Comparison of ENCODE assay signal across 8 mouse cellular contexts in the genomic region with DNA sequence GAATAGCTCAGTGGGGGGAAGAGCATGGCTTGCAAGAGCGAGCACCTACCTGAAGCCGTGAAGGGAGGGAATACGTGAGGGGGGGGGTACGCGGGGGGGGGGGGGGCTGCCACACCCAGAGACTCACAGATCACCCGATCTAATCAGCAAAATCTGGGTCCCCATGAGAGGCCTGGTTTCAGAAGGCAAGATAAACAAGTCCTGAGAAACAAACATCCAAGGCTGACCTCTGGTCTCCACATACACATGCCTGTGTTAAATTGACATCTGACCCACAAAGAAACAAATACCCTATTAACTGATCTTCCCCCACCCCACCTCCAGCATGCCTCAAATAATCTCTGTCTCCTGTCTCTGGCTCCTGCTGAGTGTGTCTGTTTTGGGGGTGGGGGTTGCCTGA. TPM values are rescaled to one million over a fixed set of nuclear protein-coding genes. Genes with fewer than 3 reads are reported as not detected.
DNase-seq lines count a peak whose midpoint lies in the region; ATAC-seq lines count a peak whose summit lies in the region.

No protein-coding gene starts in this region.

- ATAC-seq in heart, embryonic 11.5 days (replicated peaks; ENCODE audit: insufficient number of reproducible peaks, low FRiP score, low TSS enrichment) = no peak
- no peak for ATAC-seq in hindbrain, embryonic 14.5 days (ENCODE audit: low FRiP score)
- no peak for ATAC-seq in midbrain, embryonic 11.5 days (ENCODE audit: low FRiP score)

- 4% methylated on average over 2 of the region's 6 CpGs for WGBS in heart, embryonic 11.5 days (ENCODE audit: insufficient replicate concordance)
- 15% methylated on average over 6 of the region's 6 CpGs for WGBS in hindbrain, embryonic 14.5 days
- WGBS in midbrain, embryonic 11.5 days = 8% methylated on average over 5 of the region's 6 CpGs

- no peak for DNase-seq in heart, adult 18-20 months
- DNase-seq in embryo, embryonic 10.5 days (ENCODE audit: low spot score) = peak; percentile 31
- DNase-seq in hindbrain, embryonic 14.5 days (ENCODE audit: low spot score) = no peak
- DNase-seq in midbrain, embryonic 11.5 days (ENCODE audit: low spot score, missing footprints) = peak; percentile 61
- DNase-seq in ovary, postnatal 14 days (ENCODE audit: low spot score) = no peak
- DNase-seq in frontal cortex, postnatal 36 days (ENCODE audit: low spot score in 2 of 2) = no peak
- no peak for DNase-seq in thymus, postnatal 36 days

- H3K27me3 ChIP-seq in heart, embryonic 11.5 days (ENCODE audit: control insufficient read depth, insufficient read depth, low read length) = peaks cover 3% of the 10 kb centered on the region; the same call in 1 of the 2 replicates
- no peaks in the 10 kb centered on the region for H3K27me3 ChIP-seq in hindbrain, embryonic 14.5 days (ENCODE audit: control insufficient read depth, insufficient read depth, low read length)
- H3K27me3 ChIP-seq in midbrain, embryonic 11.5 days (ENCODE audit: control insufficient read depth, insufficient read depth, low read length) = peaks cover 12% of the 10 kb centered on the region; the same call in 1 of the 2 replicates

- H3K9me3 ChIP-seq in heart, embryonic 11.5 days (replicated peaks; ENCODE audit: control insufficient read depth, low read length) = no peaks in the 10 kb centered on the region; the same call in 1 of the 2 replicates
- H3K9me3 ChIP-seq in hindbrain, embryonic 14.5 days (ENCODE audit: control insufficient read depth, low read length) = no peaks in the 10 kb centered on the region
- no peaks in the 10 kb centered on the region for H3K9me3 ChIP-seq in midbrain, embryonic 11.5 days (ENCODE audit: control insufficient read depth, low read length)

- 0 out of 2 replicates have a peak overlapping the region, but pooled peaks have one; percentile 19 for H3K4me3 ChIP-seq in heart, embryonic 11.5 days (ENCODE audit: low read depth, low read length)
- 0 out of 2 replicates have a peak overlapping the region, but pooled peaks have one; percentile 90 for H3K4me3 ChIP-seq in hindbrain, embryonic 14.5 days (replicated peaks; ENCODE audit: low read length)
- H3K4me3 ChIP-seq in midbrain, embryonic 11.5 days (ENCODE audit: low read depth, low read length) = 0 out of 2 replicates have a peak overlapping the region, but pooled peaks have one; percentile 13

- H3K27ac ChIP-seq in heart, embryonic 11.5 days (ENCODE audit: low read depth, low read length) = no peak overlapping the region
- H3K27ac ChIP-seq in hindbrain, embryonic 14.5 days = no peak overlapping the region
- H3K27ac ChIP-seq in midbrain, embryonic 11.5 days (ENCODE audit: low read depth, low read length) = no peak overlapping the region

- peaks cover 3% of the 10 kb centered on the region; the same call in 1 of the 2 replicates for H3K36me3 ChIP-seq in heart, embryonic 11.5 days (ENCODE audit: control insufficient read depth, insufficient read depth, low read length)
- peaks cover 6% of the 10 kb centered on the region; the same call in 1 of the 2 replicates for H3K36me3 ChIP-seq in hindbrain, embryonic 14.5 days (replicated peaks; ENCODE audit: control insufficient read depth, insufficient read depth)
- no peaks in the 10 kb centered on the region for H3K36me3 ChIP-seq in midbrain, embryonic 11.5 days (ENCODE audit: control insufficient read depth, insufficient read depth, low read length)

- peaks cover 29% of the 10 kb centered on the region for H3K4me1 ChIP-seq in heart, embryonic 11.5 days (ENCODE audit: control insufficient read depth, insufficient read depth, low read length)
- peaks cover 24% of the 10 kb centered on the region for H3K4me1 ChIP-seq in hindbrain, embryonic 14.5 days (replicated peaks; ENCODE audit: control insufficient read depth, insufficient read depth, low read length)
- peaks cover 20% of the 10 kb centered on the region for H3K4me1 ChIP-seq in midbrain, embryonic 11.5 days (ENCODE audit: control insufficient read depth, insufficient read depth, low read length)

- H3K9ac ChIP-seq in heart, embryonic 11.5 days (ENCODE audit: low read depth, low read length) = no peak overlapping the region
- H3K9ac ChIP-seq in hindbrain, embryonic 14.5 days = peak overlapping the region; percentile 24; the same call in 1 of the 2 replicates
- no peak overlapping the region for H3K9ac ChIP-seq in midbrain, embryonic 11.5 days (ENCODE audit: low read length)

- H3K4me2 ChIP-seq in heart, embryonic 11.5 days = peak overlapping the region; percentile 53
- H3K4me2 ChIP-seq in hindbrain, embryonic 14.5 days (replicated peaks) = peak overlapping the region; percentile 85
- peak overlapping the region; percentile 83; the same call in 1 of the 2 replicates for H3K4me2 ChIP-seq in midbrain, embryonic 11.5 days

RNA-seq across cellular contexts. Expression of a gene that starts 1.8 kb away (rescaled TPM):
- polyA plus RNA-seq in heart, embryonic 11.5 days (2014; fragmentation: Nextera tagmentation; extraction: Ambion mirVana) = 23.9 and 28.1 TPM in 2 replicates
- total RNA-seq in heart, adult 18-20 months (2021) = 10 to 100 TPM; 56.1 to 60.0 TPM
- polyA plus RNA-seq in hindbrain, embryonic 14.5 days (2014; fragmentation: Nextera tagmentation; extraction: Ambion mirVana) = 26.3 and 28.9 TPM in 2 replicates
- 24.0 and 26.7 TPM in 2 replicates for polyA plus RNA-seq in midbrain, embryonic 11.5 days (2014; fragmentation: Nextera tagmentation; extraction: Ambion mirVana)

Comparison
In these comparisons a context has a peak if more than half of its experiments do, and no peak if none do; other contexts are left out.
1. H3K4me3 ChIP-seq: peak in every context shown above with its lines; median percentile 90 in hindbrain, embryonic 14.5 days; 19 in heart, embryonic 11.5 days; 13 in midbrain, embryonic 11.5 days.
2. DNase-seq: peak in embryo, embryonic 10.5 days (single experiment) and midbrain, embryonic 11.5 days (single experiment); none in heart, adult 18-20 months (0 of 2), hindbrain, embryonic 14.5 days (single experiment), ovary, postnatal 14 days (single experiment), frontal cortex, postnatal 36 days (0 of 2) and thymus, postnatal 36 days (0 of 2).
3. Peak in every context shown above with its lines, with median percentiles within 50 percentile points of each other: H3K4me2 ChIP-seq.